Mouse (Mus musculus): ENCODE results near the gene Urod. TPM values are rescaled to one million over a fixed set of nuclear protein-coding genes. Genes with fewer than 3 reads are reported as not detected.

Urod gene
- total RNA-seq, 4 experiments from 2014 or later = 62.0 to 68.1 (median 64.8) TPM

DNA sequence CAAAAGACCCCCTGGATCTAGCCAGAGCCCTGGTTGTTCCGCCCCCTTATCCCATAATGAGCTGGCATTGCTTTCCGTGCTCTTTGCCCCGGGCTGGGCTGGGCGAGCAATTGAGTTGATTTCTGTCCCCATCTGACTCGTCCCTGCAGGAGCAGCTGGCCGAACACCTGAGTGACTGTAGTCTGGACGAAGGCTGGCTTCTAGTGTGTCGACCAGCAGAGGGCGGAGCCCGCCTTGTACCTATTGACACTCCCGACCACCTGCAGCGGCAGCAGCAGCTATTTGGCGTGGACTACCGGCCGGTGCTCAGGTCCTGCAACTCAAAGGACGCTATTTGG lies 1.6 kb upstream of the Urod start:
- no peak for DNase-seq (ENCODE audit: low spot score in 2 of 2)

DNA sequence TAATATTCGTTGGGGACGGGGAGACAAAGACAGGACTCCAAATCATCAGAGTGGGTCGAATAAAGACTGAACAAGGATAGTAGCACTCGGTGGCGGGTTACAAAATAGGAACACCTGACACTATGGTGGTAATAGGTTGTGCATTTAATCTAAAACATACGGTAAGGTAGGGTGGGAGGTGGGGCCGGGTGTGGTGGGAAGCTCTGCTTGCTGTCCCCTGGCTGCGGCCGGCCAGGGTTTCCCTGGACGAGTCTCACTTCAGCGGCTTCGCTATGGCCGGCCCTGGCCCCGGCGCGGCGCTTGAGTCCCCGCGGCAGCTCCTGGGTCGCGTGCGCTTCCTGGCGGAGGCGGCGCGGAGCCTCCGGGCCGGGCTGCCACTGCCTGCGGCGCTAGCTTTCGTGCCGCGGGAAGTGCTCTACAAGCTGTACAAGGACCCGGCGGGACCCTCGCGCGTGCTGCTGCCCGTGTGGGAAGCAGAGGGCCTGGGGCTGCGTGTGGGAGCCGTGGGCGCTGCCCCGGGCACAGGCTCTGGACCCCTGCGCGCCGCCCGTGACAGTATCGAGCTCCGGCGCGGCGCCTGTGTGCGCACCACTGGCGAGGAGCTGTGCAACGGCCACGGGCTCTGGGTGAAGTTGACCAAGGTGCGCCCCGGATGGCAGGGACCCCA lies 1.1 kb upstream of the Urod start, which contains the start of gene Hectd3:
Gene Hectd3, plus strand, starts transcription at position 187 of the 667 bp plus-strand sequence.
- DNase-seq (ENCODE audit: low spot score in 2 of 2) = no peak

DNA sequence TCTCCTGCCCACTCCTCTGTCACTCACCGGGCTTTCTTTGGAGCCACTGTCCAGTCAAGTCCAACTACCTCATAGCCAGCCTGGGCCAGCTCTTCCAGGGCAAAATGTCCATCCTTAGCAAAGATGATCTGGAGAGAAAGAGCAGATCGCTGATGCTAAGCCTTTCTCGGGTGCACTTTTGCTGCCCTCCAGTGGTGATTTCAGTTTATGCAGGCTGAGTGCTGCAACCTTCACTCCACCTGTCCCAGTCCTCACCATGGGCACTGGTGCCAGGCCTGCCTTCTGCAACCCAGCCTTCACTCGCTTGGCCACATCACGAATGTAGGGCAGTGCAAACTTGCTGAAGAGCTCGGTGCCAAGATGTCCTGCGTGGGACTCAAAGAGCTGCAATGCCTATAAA lies 2.8 kb downstream of the Urod start:
- peak; percentile 68 to 89 for DNase-seq (ENCODE audit: low spot score in 2 of 2)

DNA sequence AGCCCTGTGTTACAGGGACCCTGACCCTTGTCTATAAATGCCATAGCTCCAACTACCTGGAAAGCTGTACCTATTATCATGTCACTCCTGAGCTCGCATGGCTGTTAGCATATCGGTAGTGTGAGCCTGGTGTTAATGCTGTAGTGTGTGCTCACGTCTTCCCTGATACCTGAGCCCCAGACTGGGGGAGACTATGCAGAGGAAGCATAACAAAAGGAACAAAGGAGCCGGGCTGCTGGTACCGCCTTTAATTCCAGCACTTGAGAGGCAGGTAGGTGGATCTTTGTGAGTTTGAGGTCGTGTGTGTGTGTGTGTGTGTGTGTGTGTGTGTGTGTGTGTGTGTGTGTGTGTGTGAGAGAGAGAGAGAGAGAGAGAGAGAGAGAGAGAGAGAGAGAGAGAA lies 4.5 kb downstream of the Urod start:
- DNase-seq (ENCODE audit: low spot score in 2 of 2) = no peak

DNA sequence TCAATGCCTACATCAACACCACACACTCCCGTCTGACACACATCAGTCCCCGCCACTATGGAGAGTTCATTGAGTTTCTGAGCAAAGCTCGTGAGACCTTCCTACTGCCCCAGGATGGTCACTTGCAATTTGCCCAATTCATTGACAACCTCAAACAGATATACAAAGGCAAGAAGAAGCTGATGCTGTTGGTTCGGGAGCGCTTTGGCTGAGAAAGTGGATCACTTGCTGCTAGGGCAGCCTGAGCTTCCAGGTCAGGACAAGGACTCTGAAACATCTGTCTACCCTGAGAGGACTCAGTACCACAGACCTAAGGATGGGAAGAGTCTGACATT lies 7.1 kb downstream of the Urod start:
- no peak for DNase-seq (ENCODE audit: low spot score in 2 of 2)

DNA sequence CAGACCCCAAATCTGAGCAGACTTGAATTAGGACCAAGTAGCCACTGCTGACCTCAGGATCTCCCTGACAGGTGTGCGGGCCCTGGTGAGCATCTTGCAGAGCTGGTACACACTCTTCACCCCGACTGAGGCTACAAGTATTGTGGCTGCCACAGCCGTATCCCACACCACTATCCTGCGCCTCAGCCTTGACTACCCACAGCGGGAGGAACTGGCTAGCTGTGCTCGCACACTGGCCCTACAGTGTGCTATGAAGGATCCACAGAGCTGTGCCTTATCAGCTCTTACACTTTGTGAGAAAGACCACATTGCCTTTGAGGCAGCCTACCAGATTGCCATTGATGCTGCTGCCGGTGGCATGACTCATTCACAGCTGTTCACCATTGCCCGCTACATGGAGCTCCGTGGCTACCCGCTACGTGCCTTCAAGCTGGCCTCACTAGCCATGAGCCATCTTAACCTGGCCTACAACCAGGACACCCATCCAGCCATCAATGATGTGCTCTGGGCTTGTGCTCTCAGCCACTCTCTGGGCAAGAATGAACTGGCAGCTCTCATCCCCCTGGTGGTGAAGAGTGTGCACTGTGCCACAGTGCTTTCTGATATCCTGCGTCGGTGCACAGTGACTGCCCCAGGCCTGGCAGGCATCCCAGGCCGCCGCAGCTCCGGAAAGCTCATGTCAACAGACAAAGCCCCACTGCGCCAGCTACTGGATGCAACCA lies 7.7 kb downstream of the Urod start:
- DNase-seq (ENCODE audit: low spot score in 2 of 2) = peak; percentile 74 to 82

DNA sequence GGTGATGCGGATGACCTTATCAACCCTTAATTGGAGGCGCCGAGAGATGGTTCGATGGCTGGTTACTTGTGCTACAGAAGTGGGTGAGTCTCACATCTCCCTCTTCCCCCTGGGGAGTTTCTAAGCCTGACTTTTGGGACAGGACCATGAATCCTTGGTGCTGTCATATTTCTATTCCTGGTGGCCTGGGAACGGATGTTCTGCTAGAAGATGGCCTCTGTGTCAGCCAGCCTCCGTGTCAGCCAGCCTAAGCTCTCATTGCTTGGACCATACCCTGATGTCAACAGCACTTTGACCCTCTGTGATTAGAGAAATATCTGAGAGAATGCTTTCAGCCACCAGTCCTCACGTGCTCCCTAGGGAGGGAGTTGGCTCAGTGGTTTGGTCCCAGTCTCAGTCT lies 8.5 kb downstream of the Urod start:
- no peak for DNase-seq (ENCODE audit: low spot score in 2 of 2)

DNA sequence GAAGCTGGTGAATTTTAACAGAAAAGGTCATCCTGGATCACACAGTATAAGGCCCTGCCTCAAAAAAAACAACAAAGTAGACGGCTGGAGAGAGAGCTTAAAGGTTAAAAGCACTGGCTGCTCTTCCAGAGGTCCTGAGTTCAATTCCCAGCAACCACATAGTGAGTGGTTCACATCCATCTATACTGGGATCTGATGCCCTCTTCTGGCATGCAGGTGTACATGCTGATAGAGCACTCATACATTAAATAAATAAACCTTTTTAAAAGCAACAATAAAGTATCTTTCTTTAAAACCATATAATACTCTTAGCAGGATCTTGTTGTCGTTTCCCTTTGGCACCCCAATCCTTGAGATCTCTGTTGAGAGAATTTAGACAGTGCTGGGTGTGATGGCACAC lies 17.7 kb downstream of the Urod start:
- DNase-seq (ENCODE audit: low spot score in 2 of 2) = no peak

DNA sequence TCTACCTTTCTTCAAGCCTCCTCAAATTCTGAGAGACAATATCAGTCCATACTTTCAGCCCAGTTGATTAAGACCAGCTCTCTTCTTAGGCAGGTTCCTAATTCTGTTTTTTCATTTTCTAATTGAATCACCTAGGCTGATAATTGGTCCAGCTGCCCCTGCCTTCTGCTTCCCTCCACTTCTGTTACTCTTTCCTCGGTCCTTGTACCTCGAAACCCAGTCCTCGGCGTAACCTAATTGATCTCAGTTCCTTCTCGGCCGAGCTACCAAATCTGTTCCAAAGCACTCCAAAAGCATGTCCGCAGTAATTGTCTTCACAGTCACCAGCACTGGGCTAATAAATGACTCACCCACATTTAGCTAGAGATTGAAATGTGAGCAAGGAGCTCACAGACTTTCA lies 39.3 kb downstream of the Urod start:
- DNase-seq (ENCODE audit: low spot score in 2 of 2) = no peak

DNA sequence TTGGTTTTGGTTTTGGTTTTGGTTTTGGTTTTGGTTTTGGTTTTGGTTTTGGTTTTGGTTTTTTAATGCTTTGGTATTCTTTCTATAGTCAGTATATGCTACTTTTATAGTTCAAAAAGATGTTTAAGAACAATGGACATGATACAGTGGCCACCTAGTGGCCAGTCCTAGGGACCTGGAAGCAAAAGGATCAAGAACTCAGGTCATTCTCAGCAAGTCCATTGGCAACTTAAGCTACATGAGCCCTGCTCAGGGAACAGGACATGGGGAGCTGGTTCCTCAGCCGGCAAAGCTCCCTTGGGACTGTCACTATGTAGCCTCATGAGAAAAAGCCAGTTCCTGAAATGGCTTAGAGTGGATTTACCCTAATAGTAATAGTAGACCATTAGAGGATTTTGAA lies 42.6 kb downstream of the Urod start:
- DNase-seq (ENCODE audit: low spot score in 2 of 2) = no peak

DNA sequence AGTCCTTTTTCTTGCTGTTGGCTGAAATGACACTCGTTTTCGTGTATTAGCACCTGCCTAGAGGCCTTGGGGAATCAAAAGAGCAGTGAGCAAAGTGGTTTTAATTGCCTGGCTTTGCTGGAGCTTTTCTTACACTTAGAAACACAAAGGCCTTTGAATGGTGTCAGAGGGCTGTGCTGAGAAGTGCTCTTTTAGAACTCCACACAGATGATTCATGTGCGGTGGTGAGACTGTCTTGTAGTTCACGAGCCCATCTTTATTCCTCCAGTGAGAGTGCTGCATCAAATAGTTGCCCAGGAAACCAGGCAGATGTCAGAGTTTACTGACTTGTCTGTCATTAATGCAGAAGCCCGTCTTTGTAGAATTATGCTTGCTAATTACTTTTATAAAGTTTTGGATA lies 50.2 kb downstream of the Urod start:
- DNase-seq (ENCODE audit: low spot score in 2 of 2) = no peak

DNA sequence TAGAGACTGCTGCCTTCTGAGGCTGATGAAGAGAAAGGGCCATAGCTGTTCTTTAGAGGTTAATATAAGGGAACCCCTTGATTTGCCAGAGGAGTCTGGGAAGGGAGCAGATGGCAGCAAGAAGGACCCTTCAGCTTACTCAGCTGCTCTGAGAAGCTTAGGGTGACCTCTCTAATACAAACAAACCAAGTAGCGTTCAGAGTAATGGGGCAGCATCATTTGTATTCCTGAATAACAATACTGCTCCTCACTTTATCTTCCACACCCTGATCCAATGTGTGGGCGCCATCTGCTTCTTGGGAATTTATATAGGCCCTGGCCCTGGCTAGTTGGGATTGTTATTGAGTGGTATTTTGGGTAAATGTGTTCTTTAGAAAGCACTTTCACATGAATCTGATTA lies 51.5 kb downstream of the Urod start:
- no peak for DNase-seq (ENCODE audit: low spot score in 2 of 2)

Other genes with a start within 250 kb of the Urod start
- 10 to 100 TPM; 11.3 to 16.1 (median 14.0) TPM for gene Toe1, start 186.8 kb downstream of the Urod start, total RNA-seq (2022)
- 1 to 10 TPM; 2.0 to 4.9 (median 2.9) TPM for gene Mutyh, start 186.7 kb downstream of the Urod start, total RNA-seq (2022)
- gene Hpdl, start 172.7 kb downstream of the Urod start, total RNA-seq (2022) = 1 to 10 TPM; 3.1 to 5.5 (median 5.2) TPM
- gene Zswim5, start 117.0 kb downstream of the Urod start, total RNA-seq (2022) = 10 to 100 TPM; 14.5 to 17.4 (median 16.1) TPM
- 10 to 100 TPM; 41.3 to 54.7 (median 42.2) TPM for gene Hectd3, start 904 bp upstream of the Urod start, total RNA-seq (2022)
- 10 to 100 TPM; 20.0 to 25.1 (median 21.3) TPM for gene Eif2b3, start 25.0 kb upstream of the Urod start, total RNA-seq (2022)
- 1 to 10 TPM; 1.7 to 3.4 (median 2.2) TPM for gene Ptch2, start 101.7 kb upstream of the Urod start, total RNA-seq (2022)
- gene Btbd19, start 131.3 kb upstream of the Urod start, total RNA-seq (2022) = 10 to 100 TPM; 12.9 to 18.3 (median 16.2) TPM
- gene Tctex1d4, start 132.4 kb upstream of the Urod start, total RNA-seq (2022) = under 1 TPM; 0.74 to 0.81 (median 0.78) TPM
- 1 to 10 TPM; 9.0 to 10.0 (median 9.6) TPM for gene Plk3, start 139.6 kb upstream of the Urod start, total RNA-seq (2022)
- gene Rps8, start 161.8 kb upstream of the Urod start, total RNA-seq (2022) = 100 to 1,000 TPM; 448 to 635 (median 527) TPM
- under 1 TPM; 0.20 to 0.69 (median 0.37) TPM for gene Kif2c, start 188.2 kb upstream of the Urod start, total RNA-seq (2022)